Mouse (Mus musculus) midbrain, embryonic 12.5 days (tissue): ENCODE results near the gene Ccdc167. TPM values are rescaled to one million over a fixed set of nuclear protein-coding genes. Genes with fewer than 3 reads are reported as not detected.
A peak's percentile ranks its signal among the peaks of the same experiment; 100 is the strongest.
"Not testable (repeated sequence)": the region's sequence is repeated elsewhere in the genome, so short reads cannot be mapped to it uniquely, and the experiment has no call there.

ENCODE experiments used
- ATAC-seq: fragments of 200-750 bp; cut with Nextera tagmentation; 2 replicates; pipeline ENCODE4 v1.8.0; 2017; ENCODE audit warnings: low read depth, moderate TSS enrichment, moderate library complexity; ENCODE audit not compliant: low FRiP score
- H3K27ac ChIP-seq: fragments of 300-500 bp; sonication (generic); replicated peaks from 2 replicates; pipeline ENCODE4 v1.5.1; 2016; ENCODE audit warnings: mild to moderate bottlenecking
- H3K27me3 ChIP-seq: fragments of 300-500 bp; sonication (generic); 2 replicates; pipeline ENCODE4 v1.6.1; 2016; ENCODE audit warnings: mild to moderate bottlenecking
- H3K36me3 ChIP-seq: fragments of 300-500 bp; sonication (generic); 2 replicates; pipeline ENCODE4 v1.6.1; 2016
- H3K4me1 ChIP-seq: fragments of 300-500 bp; sonication (generic); 2 replicates; pipeline ENCODE4 v1.6.1; 2016
- H3K4me2 ChIP-seq: fragments of 300-500 bp; sonication (generic); replicated peaks from 2 replicates; pipeline ENCODE4 v1.6.1; 2016; ENCODE audit warnings: mild to moderate bottlenecking, moderate library complexity
- H3K4me3 ChIP-seq: fragments of 300-500 bp; sonication (generic); 2 replicates; pipeline ENCODE4 v1.5.1; 2016; ENCODE audit warnings: mild to moderate bottlenecking
- H3K9ac ChIP-seq: fragments of 300-500 bp; sonication (generic); replicated peaks from 2 replicates; pipeline ENCODE4 v1.6.1; 2016; ENCODE audit warnings: mild to moderate bottlenecking, moderate library complexity
- H3K9me3 ChIP-seq: fragments of 300-500 bp; sonication (generic); 2 replicates; pipeline ENCODE4 v1.6.1; 2016; ENCODE audit warnings: mild to moderate bottlenecking
- WGBS: fragments of 180-500 bp; shearing (Covaris S2); methylation state at CpG from one replicate; pipeline ENCODE4 v1.1.7; 2016; 5-methylcytosine and 5-hydroxymethylcytosine counted together
- polyA plus RNA-seq: library from polyadenylated mRNA; unstranded; fragments of >200 nt; fragmentation: Nextera tagmentation; extraction: Ambion mirVana; gene quantifications from 2 replicates; pipeline ENCODE4 v1.2.1, GENCODE M21; 2016

Ccdc167 gene
- polyA plus RNA-seq, 1 experiment from 2014 or later: 15.9 TPM

GRCm38 (mm10) chr17:29732522-29732921 is 15.7 kb upstream of the Ccdc167 start:
- Histone ChIP-seq H3K27ac (no peak overlapping the region), H3K9ac (no peak overlapping the region), H3K4me3 (no peak overlapping the region), H3K4me1 (peaks cover 52% of the 10 kb centered on the region), H3K36me3 (no peaks in the 10 kb centered on the region), H3K9me3 (no peaks in the 10 kb centered on the region), H3K27me3 (no peaks in the 10 kb centered on the region), H3K4me2 (no peak overlapping the region)
- WGBS: 83% methylated on average over 2 of the region's 2 CpGs
- no peak for ATAC-seq

DNA sequence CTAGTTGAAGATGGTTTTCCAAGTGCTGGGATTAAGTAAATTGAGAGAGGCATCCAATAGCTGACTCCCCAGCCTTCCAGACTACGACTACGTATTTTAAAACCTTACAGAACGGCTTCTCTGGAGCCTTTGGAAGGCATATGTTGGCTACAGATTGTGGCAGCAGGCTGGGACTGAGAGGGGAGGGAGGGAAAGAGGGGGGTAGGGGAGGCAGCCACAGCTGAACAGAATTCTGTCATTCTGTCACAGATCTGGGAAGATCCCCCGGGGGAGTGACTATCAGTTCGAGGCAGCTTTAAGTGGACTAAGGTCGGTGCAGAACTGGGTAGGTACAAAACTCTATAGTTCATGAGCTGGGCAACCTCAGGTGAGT is 15.1 kb upstream of the Ccdc167 start:
- Histone ChIP-seq H3K9ac (no peak overlapping the region), H3K4me1 (peaks cover 48% of the 10 kb centered on the region), H3K27ac (peak overlapping the region; percentile 81), H3K36me3 (no peaks in the 10 kb centered on the region), H3K9me3 (no peaks in the 10 kb centered on the region), H3K4me3 (no peak overlapping the region), H3K27me3 (no peaks in the 10 kb centered on the region), H3K4me2 (no peak overlapping the region)
- ATAC-seq: no peak
- WGBS: 52% methylated on average over 6 of the region's 6 CpGs

DNA sequence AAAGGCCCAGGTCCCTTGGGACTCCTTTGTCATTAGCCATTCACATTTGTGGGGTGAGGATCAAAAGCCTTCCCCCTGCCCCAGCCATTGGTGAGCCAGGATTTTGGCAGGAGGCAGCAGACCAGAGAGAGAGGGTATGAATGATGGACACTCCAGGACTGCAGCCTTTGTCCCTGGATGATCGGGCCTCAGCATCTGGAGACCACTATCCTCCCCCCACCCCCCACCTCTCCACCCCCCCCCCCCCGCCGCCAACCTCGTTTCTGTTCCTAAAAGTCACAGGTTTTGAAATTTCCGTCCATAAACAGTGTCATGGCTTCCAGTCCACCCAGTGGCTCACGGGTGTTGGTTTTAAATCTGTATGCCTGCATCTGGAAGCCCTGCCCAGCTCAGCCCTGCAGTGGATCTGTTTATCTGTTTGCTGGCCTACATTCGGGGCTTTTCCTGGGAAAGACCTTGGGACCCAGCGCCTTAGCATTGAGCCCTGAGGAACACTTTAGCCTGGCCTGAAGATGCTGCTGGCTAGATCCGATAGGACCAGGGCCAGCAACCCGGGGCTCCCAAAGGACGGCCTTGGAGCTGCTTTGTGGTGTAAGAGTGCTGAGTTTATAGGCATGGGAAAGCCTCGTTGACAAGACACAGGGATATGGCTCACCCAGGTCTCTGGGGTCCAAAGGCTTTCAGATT is 14.6 kb upstream of the Ccdc167 start:
- Histone ChIP-seq H3K9ac (no peak overlapping the region), H3K27ac (peak overlapping the region; percentile 81), H3K4me2 (no peak overlapping the region), H3K36me3 (no peaks in the 10 kb centered on the region), H3K27me3 (no peaks in the 10 kb centered on the region), H3K4me3 (no peak overlapping the region), H3K4me1 (peaks cover 43% of the 10 kb centered on the region), H3K9me3 (no peaks in the 10 kb centered on the region)
- peak; percentile 40 for ATAC-seq
- WGBS: 37% methylated on average over 12 of the region's 12 CpGs

GRCm38 (mm10) chr17:29730510-29731265 is 13.8 kb upstream of the Ccdc167 start:
- ATAC-seq: peak; percentile 70
- H3K36me3 ChIP-seq: no peaks in the 10 kb centered on the region
- no peaks in the 10 kb centered on the region for H3K9me3 ChIP-seq
- no peak overlapping the region for H3K4me2 ChIP-seq
- 38% methylated on average over 13 of the region's 13 CpGs for WGBS
- H3K27ac ChIP-seq: peak overlapping the region; percentile 81
- H3K4me3 ChIP-seq: no peak overlapping the region
- H3K27me3 ChIP-seq: no peaks in the 10 kb centered on the region
- peaks cover 36% of the 10 kb centered on the region for H3K4me1 ChIP-seq
- H3K9ac ChIP-seq: no peak overlapping the region

GRCm38 (mm10) chr17:29728082-29728481 is 11.2 kb upstream of the Ccdc167 start:
- no peaks in the 10 kb centered on the region for H3K9me3 ChIP-seq
- H3K9ac ChIP-seq: no peak overlapping the region
- no peaks in the 10 kb centered on the region for H3K27me3 ChIP-seq
- no peak overlapping the region for H3K27ac ChIP-seq
- H3K4me2 ChIP-seq: no peak overlapping the region
- H3K36me3 ChIP-seq: no peaks in the 10 kb centered on the region
- peaks cover 23% of the 10 kb centered on the region for H3K4me1 ChIP-seq
- 60% methylated on average over 8 of the region's 8 CpGs for WGBS
- H3K4me3 ChIP-seq: no peak overlapping the region
- ATAC-seq: no peak

DNA sequence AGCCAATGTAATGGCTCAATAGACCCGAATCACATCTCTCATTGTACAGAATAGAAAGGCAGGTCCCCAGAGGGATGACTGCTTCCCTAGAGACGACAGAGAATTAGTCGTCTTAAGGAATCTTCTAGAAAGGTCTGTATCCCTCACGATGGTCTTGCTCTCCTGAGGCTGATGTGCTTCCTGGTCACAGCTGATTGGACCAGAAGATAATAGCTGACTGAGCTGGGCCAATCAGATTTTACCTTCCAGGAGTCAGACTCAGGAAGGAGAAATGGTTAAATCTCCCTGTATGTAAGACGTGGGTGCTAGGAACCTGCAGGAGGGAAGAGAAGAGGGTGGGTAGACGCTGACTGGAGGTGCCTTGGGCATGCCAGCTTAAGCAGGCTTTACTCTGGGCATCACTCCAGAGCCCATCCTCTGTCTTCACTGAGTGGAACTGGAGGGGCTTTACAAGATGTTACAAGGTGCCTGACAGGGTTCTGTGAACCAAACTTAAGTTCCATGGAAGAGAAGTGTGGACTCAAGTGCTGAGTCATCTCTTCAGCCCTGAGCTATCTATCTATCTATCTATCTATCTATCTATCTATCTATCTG is 8.3 kb upstream of the Ccdc167 start:
- H3K4me1 ChIP-seq: peaks cover 3% of the 10 kb centered on the region
- H3K9me3 ChIP-seq: no peaks in the 10 kb centered on the region
- H3K27ac ChIP-seq: no peak overlapping the region

DNA sequence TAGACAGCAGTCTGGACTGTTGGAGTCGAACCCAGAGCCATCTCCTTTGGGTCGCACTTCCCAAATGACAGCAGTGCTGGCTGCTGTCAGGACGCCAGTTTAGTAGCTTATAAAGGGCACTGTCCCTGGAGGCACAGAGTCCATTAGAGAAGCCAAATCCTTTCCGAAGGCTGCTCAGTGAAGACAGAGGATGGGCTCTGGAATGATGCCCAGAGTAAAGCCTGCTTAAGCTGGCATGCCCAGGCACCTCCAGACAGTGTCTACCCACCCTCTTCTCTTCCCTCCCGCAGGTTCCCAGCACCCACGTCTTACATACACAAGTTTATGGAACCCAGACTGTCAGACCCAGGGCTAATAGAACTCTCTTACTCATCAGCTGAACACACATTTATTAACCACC is 7.8 kb upstream of the Ccdc167 start:
- H3K9me3 ChIP-seq: no peaks in the 10 kb centered on the region
- no peak for ATAC-seq
- no peak overlapping the region for H3K4me2 ChIP-seq
- WGBS: 76% methylated on average over 6 of the region's 6 CpGs
- H3K4me3 ChIP-seq: no peak overlapping the region
- H3K36me3 ChIP-seq: no peaks in the 10 kb centered on the region
- H3K27ac ChIP-seq: no peak overlapping the region
- H3K27me3 ChIP-seq: no peaks in the 10 kb centered on the region
- H3K9ac ChIP-seq: no peak overlapping the region
- H3K4me1 ChIP-seq: no peaks in the 10 kb centered on the region

More for the DNA sequence above, 8.3 kb upstream of the Ccdc167 start:
- Histone ChIP-seq H3K9ac (no peak overlapping the region), H3K4me3 (no peak overlapping the region), H3K4me2 (no peak overlapping the region), H3K36me3 (no peaks in the 10 kb centered on the region), H3K27me3 (no peaks in the 10 kb centered on the region)
- WGBS: 79% methylated on average over 6 of the region's 6 CpGs
- no peak for ATAC-seq

DNA sequence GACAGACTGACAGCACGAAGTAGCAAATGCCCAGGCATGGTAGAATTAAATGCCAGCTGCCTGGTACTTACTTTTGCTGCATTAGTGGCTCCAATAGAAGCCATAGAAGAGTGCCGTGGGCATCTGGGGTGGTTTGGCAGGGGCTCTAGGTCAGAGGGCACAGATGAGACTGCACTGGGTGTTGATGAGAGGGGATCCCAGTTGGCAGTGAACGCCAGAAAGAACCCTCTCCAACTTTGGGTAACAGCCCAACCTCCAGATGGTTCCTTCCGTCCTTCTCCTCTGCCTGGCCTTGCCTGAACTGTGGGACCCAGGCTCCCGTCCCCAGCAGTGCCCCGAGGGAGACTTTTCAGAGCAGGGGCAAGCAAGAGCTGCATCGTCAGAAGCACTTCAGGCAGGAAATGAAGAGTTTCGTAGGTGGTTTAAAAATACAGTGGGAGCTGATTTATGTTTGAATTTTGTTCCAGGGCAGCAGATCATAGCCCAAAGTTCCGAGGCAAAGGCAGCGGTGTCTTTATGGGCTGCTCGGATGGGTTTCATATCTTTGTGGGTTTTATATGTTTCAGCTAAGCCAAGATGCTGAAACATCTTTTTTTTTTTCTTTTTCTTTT is 4.0 kb upstream of the Ccdc167 start:
- Histone ChIP-seq H3K9ac (no peak overlapping the region), H3K27ac (no peak overlapping the region), H3K9me3 (no peaks in the 10 kb centered on the region), H3K4me2 (no peak overlapping the region), H3K27me3 (no peaks in the 10 kb centered on the region), H3K36me3 (no peaks in the 10 kb centered on the region), H3K4me3 (no peak overlapping the region), H3K4me1 (peaks cover 11% of the 10 kb centered on the region)
- no peak for ATAC-seq
- WGBS: 86% methylated on average over 11 of the region's 11 CpGs

GRCm38 (mm10) chr17:29719628-29720575 is 3.1 kb upstream of the Ccdc167 start:
- 79% methylated on average over 13 of the region's 13 CpGs for WGBS
- no peak overlapping the region for H3K27ac ChIP-seq
- no peak overlapping the region for H3K9ac ChIP-seq
- peaks cover 13% of the 10 kb centered on the region for H3K4me1 ChIP-seq
- no peak overlapping the region for H3K4me3 ChIP-seq
- ATAC-seq: no peak
- H3K9me3 ChIP-seq: no peaks in the 10 kb centered on the region
- no peaks in the 10 kb centered on the region for H3K36me3 ChIP-seq
- no peaks in the 10 kb centered on the region for H3K27me3 ChIP-seq
- no peak overlapping the region for H3K4me2 ChIP-seq

DNA sequence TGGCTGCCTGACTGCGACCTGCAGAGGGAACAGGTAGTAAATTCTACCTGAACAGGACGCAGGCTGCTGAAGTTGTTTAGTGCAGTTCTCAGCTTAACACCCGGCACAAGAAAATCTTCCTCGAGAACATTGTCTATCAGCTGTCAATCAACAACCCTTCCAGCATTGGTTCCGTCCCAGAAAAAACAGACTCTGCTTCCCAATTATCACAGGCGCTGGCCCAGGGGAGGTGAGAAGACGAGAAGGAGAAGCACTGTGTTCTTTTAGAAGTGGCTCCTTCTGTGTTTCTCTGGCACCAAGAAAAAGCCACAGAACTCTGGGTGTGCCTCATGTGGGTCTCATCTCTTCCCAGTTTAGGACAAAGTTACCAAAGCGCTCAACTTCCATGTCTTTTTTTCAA is 1.8 kb upstream of the Ccdc167 start:
- Histone ChIP-seq H3K4me2 (no peak overlapping the region), H3K9ac (no peak overlapping the region), H3K27me3 (no peaks in the 10 kb centered on the region), H3K9me3 (no peaks in the 10 kb centered on the region), H3K4me3 (no peak overlapping the region), H3K27ac (no peak overlapping the region), H3K4me1 (peaks cover 13% of the 10 kb centered on the region), H3K36me3 (no peaks in the 10 kb centered on the region)
- WGBS: 86% methylated on average over 8 of the region's 8 CpGs
- no peak for ATAC-seq

DNA sequence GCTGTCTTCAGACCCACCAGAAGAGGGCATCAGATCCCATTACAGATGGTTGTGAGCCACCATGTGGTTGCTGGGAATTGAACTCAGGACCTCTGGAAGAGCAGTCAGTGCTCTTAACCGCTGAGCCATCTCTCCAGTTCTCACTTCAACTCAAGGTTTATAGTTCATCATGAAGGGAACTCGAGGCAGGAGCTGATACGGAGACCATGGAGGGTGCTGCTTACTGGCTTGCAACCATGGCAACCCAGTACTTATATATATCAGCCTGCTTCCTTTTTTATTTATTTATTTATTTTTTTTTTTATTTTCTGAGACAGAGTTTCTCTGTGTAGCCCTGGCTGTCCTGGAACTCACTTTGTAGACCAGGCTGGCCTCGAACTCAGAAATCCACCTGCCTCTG is 3.1 kb downstream of the Ccdc167 start:
- H3K36me3 ChIP-seq, H3K27me3 ChIP-seq, H3K4me2 ChIP-seq, H3K9me3 ChIP-seq, H3K4me3 ChIP-seq, H3K27ac ChIP-seq, ATAC-seq, H3K9ac ChIP-seq: not testable (repeated sequence)
- H3K4me1 ChIP-seq: peaks cover 49% of the 10 kb centered on the region
- 95% methylated on average over 4 of the region's 4 CpGs for WGBS
